Mouse (Mus musculus) layer of hippocampus, postnatal 36 days (tissue): Measurements from ENCODE around the gene Rpap3. TPM values are rescaled to one million over a fixed set of nuclear protein-coding genes. Genes with fewer than 3 reads are reported as not detected.

Source experiments
- DNase-seq, 2 experiments: peaks; one replicate each; pipeline ENCODE4 v3.0.0; 2022
- total RNA-seq, 2 experiments: library from RNA; stranded (reverse); gene quantifications; 2 replicates each; pipeline ENCODE4 v1.2.3; 2021

Gene Rpap3
- total RNA-seq, 2 experiments from 2014 or later = 21.0 to 23.3 TPM

GRCm38 (mm10) chr15:97730365-97730764 is 24.7 kb upstream of the Rpap3 start:
- no peak for DNase-seq

GRCm38 (mm10) chr15:97728804-97729203 is 23.2 kb upstream of the Rpap3 start:
- DNase-seq = peak in 1 of 2 experiments; percentile 56

- no peak for DNase-seq
Measured at GRCm38 (mm10) chr15:97728394-97728793, 22.8 kb upstream of the Rpap3 start.

GRCm38 (mm10) chr15:97727520-97727919 is 21.9 kb upstream of the Rpap3 start:
- no peak for DNase-seq

- DNase-seq = no peak
Measured at GRCm38 (mm10) chr15:97727048-97727447, 21.4 kb upstream of the Rpap3 start.

- no peak for DNase-seq
Measured at GRCm38 (mm10) chr15:97726310-97726709, 20.7 kb upstream of the Rpap3 start.

GRCm38 (mm10) chr15:97725198-97725785 is 19.7 kb upstream of the Rpap3 start:
- no peak for DNase-seq

GRCm38 (mm10) chr15:97724346-97725197 is 18.9 kb upstream of the Rpap3 start:
- no peak for DNase-seq

GRCm38 (mm10) chr15:97723536-97724345 is 18.1 kb upstream of the Rpap3 start:
- no peak for DNase-seq

- DNase-seq = no peak
Measured at GRCm38 (mm10) chr15:97721008-97721701, 15.5 kb upstream of the Rpap3 start.

GRCm38 (mm10) chr15:97720026-97720675 is 14.5 kb upstream of the Rpap3 start:
- DNase-seq = no peak

GRCm38 (mm10) chr15:97719494-97719893 is 13.9 kb upstream of the Rpap3 start:
- DNase-seq = no peak

- no peak for DNase-seq
Measured at GRCm38 (mm10) chr15:97718535-97719155, 13.0 kb upstream of the Rpap3 start.

GRCm38 (mm10) chr15:97717861-97718534 is 12.4 kb upstream of the Rpap3 start:
- peak in 1 of 2 experiments; percentile 35 for DNase-seq

- DNase-seq = no peak
Measured at GRCm38 (mm10) chr15:97716782-97717181, 11.2 kb upstream of the Rpap3 start.

- DNase-seq = no peak
Measured at GRCm38 (mm10) chr15:97715734-97716133, 10.1 kb upstream of the Rpap3 start.

- no peak for DNase-seq
Measured at GRCm38 (mm10) chr15:97715083-97715482, 9.5 kb upstream of the Rpap3 start.

GRCm38 (mm10) chr15:97712546-97712945 is 6.9 kb upstream of the Rpap3 start:
- no peak for DNase-seq

GRCm38 (mm10) chr15:97710906-97711305 is 5.3 kb upstream of the Rpap3 start:
- DNase-seq = no peak

GRCm38 (mm10) chr15:97696616-97697015 is 9.0 kb downstream of the Rpap3 start:
- DNase-seq = no peak

GRCm38 (mm10) chr15:97693411-97693810 is 12.2 kb downstream of the Rpap3 start:
- no peak for DNase-seq
